In the genomic region with DNA sequence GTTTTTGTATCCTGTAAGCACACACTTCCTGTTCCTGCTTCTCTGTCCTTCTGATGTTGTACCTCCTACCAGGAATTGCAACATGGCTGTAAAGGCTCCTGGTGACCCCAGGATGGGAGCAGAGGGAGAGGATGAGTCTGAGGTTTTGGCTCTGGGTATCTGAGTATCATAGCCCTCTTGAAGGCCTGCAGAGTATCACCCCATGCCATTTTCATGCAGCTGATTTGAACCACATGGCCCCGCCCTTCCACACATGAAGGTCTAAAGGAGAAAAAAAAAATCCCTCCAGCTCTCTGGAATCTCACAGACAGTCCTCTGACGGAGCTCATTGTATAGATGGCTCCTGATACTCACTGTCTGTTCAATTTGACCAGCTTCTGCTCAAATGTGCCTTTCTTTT, we compare ENCODE assay signal across 22 mouse cellular contexts. TPM values are rescaled to one million over a fixed set of nuclear protein-coding genes. Genes with fewer than 3 reads are reported as not detected.
DNase-seq lines count a peak whose midpoint lies in the region; ATAC-seq and TF ChIP-seq lines count a peak whose summit lies in the region.
"Had no signal": no experiment of that assay in that cellular context is flagged by ENCODE, and none has a peak within 500 bp of the region (broad histone marks: within the 10 kb centered on the region; RNA-seq: fewer than 3 reads in every experiment).

No protein-coding gene starts in this region.

- DNase-seq in lung, postnatal 0 days (ENCODE audit: low spot score), result peak; percentile 33
- DNase-seq in lung, postnatal 4 days, result no peak
- DNase-seq in cerebellum, postnatal 10 days, result no peak
- no peak for DNase-seq in retina, embryonic 14.5 days (ENCODE audit: low spot score)
- no peak for DNase-seq in ovary, postnatal 36 days (ENCODE audit: low spot score)
- DNase-seq: adrenal gland, postnatal 14 days; cerebellum, adult 9-10 months; embryo, embryonic 11 days; gastrocnemius, postnatal 10 days; thymus, postnatal 25 days had no signal

- H3K4me3 ChIP-seq in lung, postnatal 0 days (ENCODE audit: low read depth, low read length), result no peak overlapping the region
- peak overlapping the region; percentile 39; the same call in 1 of the 2 replicates for H3K4me3 ChIP-seq in liver, embryonic 15.5 days (replicated peaks)
- H3K4me3 ChIP-seq in stomach, embryonic 16.5 days (replicated peaks; ENCODE audit: low read length), result no peak overlapping the region
- H3K4me3 ChIP-seq: neural tube, embryonic 12.5 days had no signal

- ATAC-seq in lung, postnatal 0 days, result no peak
- ATAC-seq in erythroblast, adult 5-6 weeks (replicated peaks; ENCODE audit: low FRiP score, poor library complexity, severe bottlenecking), result peak; percentile 28
- ATAC-seq in liver, embryonic 15.5 days (ENCODE audit: insufficient read depth), result 0 out of 2 replicates have a peak, but pooled peaks have one; percentile 11
- ATAC-seq in stomach, embryonic 16.5 days (ENCODE audit: insufficient read depth, low FRiP score), result no peak
- ATAC-seq: midbrain, embryonic 16.5 days had no signal

- WGBS in lung, postnatal 0 days, result 74% methylated on average over 2 of the region's 2 CpGs
- 39% methylated on average over 2 of the region's 2 CpGs for WGBS in liver, embryonic 15.5 days (ENCODE audit: insufficient replicate concordance)
- WGBS in stomach, embryonic 16.5 days, result 66% methylated on average over 2 of the region's 2 CpGs

- H3K36me3 ChIP-seq in lung, postnatal 0 days (ENCODE audit: insufficient read depth, low read length), result peaks cover 19% of the 10 kb centered on the region; the same call in 1 of the 2 replicates
- peaks cover 73% of the 10 kb centered on the region for H3K36me3 ChIP-seq in liver, embryonic 15.5 days (replicated peaks)
- H3K36me3 ChIP-seq in stomach, embryonic 16.5 days (ENCODE audit: control insufficient read depth, insufficient read depth, low read length), result no peaks in the 10 kb centered on the region; the same call in 1 of the 2 replicates

- no peak overlapping the region for H3K27ac ChIP-seq in lung, postnatal 0 days (ENCODE audit: low read length)
- H3K27ac ChIP-seq in liver, embryonic 15.5 days (replicated peaks), result peak overlapping the region; percentile 97
- H3K27ac ChIP-seq in stomach, embryonic 16.5 days (ENCODE audit: low read length), result peak overlapping the region; percentile 39
- H3K27ac ChIP-seq: neural tube, embryonic 12.5 days had no signal

- no peaks in the 10 kb centered on the region for H3K4me1 ChIP-seq in lung, postnatal 0 days (ENCODE audit: insufficient read depth, low read depth, low read length)
- peaks cover 84% of the 10 kb centered on the region for H3K4me1 ChIP-seq in liver, embryonic 15.5 days (replicated peaks)
- peaks cover 19% of the 10 kb centered on the region for H3K4me1 ChIP-seq in stomach, embryonic 16.5 days (ENCODE audit: control insufficient read depth, insufficient read depth, low read length)

- H3K27me3 ChIP-seq in lung, postnatal 0 days (replicated peaks; ENCODE audit: insufficient read depth, low read length), result no peaks in the 10 kb centered on the region
- H3K27me3 ChIP-seq in liver, embryonic 15.5 days, result no peaks in the 10 kb centered on the region
- H3K27me3 ChIP-seq in stomach, embryonic 16.5 days (ENCODE audit: control insufficient read depth, insufficient read depth, low read length), result no peaks in the 10 kb centered on the region

- H3K4me2 ChIP-seq in lung, postnatal 0 days (replicated peaks; ENCODE audit: low read depth, low read length), result no peak overlapping the region
- peak overlapping the region; percentile 73 for H3K4me2 ChIP-seq in liver, embryonic 15.5 days
- H3K4me2 ChIP-seq in stomach, embryonic 16.5 days (ENCODE audit: low read depth, low read length), result no peak overlapping the region
- H3K4me2 ChIP-seq: neural tube, embryonic 12.5 days had no signal

- TF ChIP-seq CTCF in lung, postnatal 0 days (IDR thresholded peaks at IDR 0.05), result no peak

- H3K9ac ChIP-seq in lung, postnatal 0 days (replicated peaks; ENCODE audit: low read depth), result no peak overlapping the region
- H3K9ac ChIP-seq in liver, embryonic 15.5 days, result peak overlapping the region; percentile 60; the same call in 1 of the 2 replicates
- H3K9ac ChIP-seq in stomach, embryonic 16.5 days (ENCODE audit: low read length), result no peak overlapping the region
- H3K9ac ChIP-seq: neural tube, embryonic 12.5 days had no signal

- TF ChIP-seq EP300 in lung, postnatal 0 days (IDR thresholded peaks at IDR 0.05), result 0 out of 2 replicates have a peak, but pooled peaks have one; percentile 17

- no peaks in the 10 kb centered on the region for H3K9me3 ChIP-seq in lung, postnatal 0 days (ENCODE audit: low read length)
- H3K9me3 ChIP-seq in liver, embryonic 15.5 days (replicated peaks), result no peaks in the 10 kb centered on the region
- no peaks in the 10 kb centered on the region for H3K9me3 ChIP-seq in stomach, embryonic 16.5 days (replicated peaks; ENCODE audit: control insufficient read depth, low read length)
- H3K9me3 ChIP-seq: neural tube, embryonic 12.5 days had no signal

RNA-seq across cellular contexts. Expression of a gene that starts 11.1 kb away (rescaled TPM):
- polyA plus RNA-seq in lung, postnatal 0 days (2015; fragmentation: Nextera tagmentation; extraction: Ambion mirVana), result 26.9 and 30.6 TPM in 2 replicates
- 31.8 and 64.2 TPM in 2 replicates for total RNA-seq in erythroblast, adult 5-6 weeks (2015; ENCODE audit: low replicate concordance)
- 85.6 and 115 TPM in 2 replicates for total RNA-seq in erythroblast, adult 5-6 weeks (2017; ENCODE audit: low replicate concordance)
- 30.0 and 33.1 TPM in 2 replicates for polyA plus RNA-seq in liver, embryonic 15.5 days (2015; fragmentation: Nextera tagmentation; extraction: Ambion mirVana)
- polyA plus RNA-seq in stomach, embryonic 16.5 days (2015; fragmentation: Nextera tagmentation; extraction: Ambion mirVana), result 42.4 and 42.5 TPM in 2 replicates

RNA-seq across cellular contexts. Expression of a gene that starts 22.2 kb away (rescaled TPM):
- polyA plus RNA-seq in lung, postnatal 0 days (2015; fragmentation: Nextera tagmentation; extraction: Ambion mirVana), result 14.8 and 16.3 TPM in 2 replicates
- total RNA-seq in erythroblast, adult 5-6 weeks (2015; ENCODE audit: low replicate concordance), result 2.5 and 3.8 TPM in 2 replicates
- total RNA-seq in erythroblast, adult 5-6 weeks (2017; ENCODE audit: low replicate concordance), result 4.6 and 4.7 TPM in 2 replicates
- polyA plus RNA-seq in liver, embryonic 15.5 days (2015; fragmentation: Nextera tagmentation; extraction: Ambion mirVana), result 8.0 and 8.2 TPM in 2 replicates
- 11.8 and 12.9 TPM in 2 replicates for polyA plus RNA-seq in stomach, embryonic 16.5 days (2015; fragmentation: Nextera tagmentation; extraction: Ambion mirVana)

RNA-seq across cellular contexts. Expression of a gene that starts 34.1 kb away (rescaled TPM):
- polyA plus RNA-seq in lung, postnatal 0 days (2015; fragmentation: Nextera tagmentation; extraction: Ambion mirVana), result not detected in 2 replicates
- not detected in 2 replicates for total RNA-seq in erythroblast, adult 5-6 weeks (2015; ENCODE audit: low replicate concordance)
- total RNA-seq in erythroblast, adult 5-6 weeks (2017; ENCODE audit: low replicate concordance), result not detected in 2 replicates
- not detected in 2 replicates for polyA plus RNA-seq in liver, embryonic 15.5 days (2015; fragmentation: Nextera tagmentation; extraction: Ambion mirVana)
- not detected in 2 replicates for polyA plus RNA-seq in stomach, embryonic 16.5 days (2015; fragmentation: Nextera tagmentation; extraction: Ambion mirVana)
- total RNA-seq: adrenal gland, postnatal 14 days; ES-E14; gastrocnemius, postnatal 10 days; heart, adult 8-10 months; heart, postnatal 25 days had no signal
- polyA plus RNA-seq: C2C12; kidney, embryonic 14.5 days; limb, embryonic 11.5 days; lung, embryonic 16.5 days; neural tube, embryonic 12.5 days had no signal

RNA-seq across cellular contexts. Expression of a gene that starts 40.4 kb away (rescaled TPM):
- not detected in 2 replicates for polyA plus RNA-seq in lung, postnatal 0 days (2015; fragmentation: Nextera tagmentation; extraction: Ambion mirVana)
- total RNA-seq in erythroblast, adult 5-6 weeks (2015; ENCODE audit: low replicate concordance), result not detected in 2 replicates
- not detected in 2 replicates for total RNA-seq in erythroblast, adult 5-6 weeks (2017; ENCODE audit: low replicate concordance)
- polyA plus RNA-seq in liver, embryonic 15.5 days (2015; fragmentation: Nextera tagmentation; extraction: Ambion mirVana), result not detected in 2 replicates
- polyA plus RNA-seq in stomach, embryonic 16.5 days (2015; fragmentation: Nextera tagmentation; extraction: Ambion mirVana), result not detected in 2 replicates
- total RNA-seq: adrenal gland, postnatal 14 days; ES-E14; gastrocnemius, postnatal 10 days; heart, adult 8-10 months; heart, postnatal 25 days had no signal
- polyA plus RNA-seq: C2C12; kidney, embryonic 14.5 days; lung, embryonic 16.5 days; neural tube, embryonic 12.5 days had no signal

Comparison
In these comparisons a context has a peak if more than half of its experiments do, and no peak if none do; other contexts are left out.
1. ATAC-seq: peak in erythroblast, adult 5-6 weeks (single experiment) and liver, embryonic 15.5 days (single experiment); none in lung, postnatal 0 days (single experiment) and stomach, embryonic 16.5 days (single experiment).